Mouse (Mus musculus) neutrophil, adult 5-6 weeks (primary cell): ENCODE measurements at regions not wholly inside any gene's neighbourhood (a gene's known extent, or its start where the extent isn't known, plus 50 kb on each side); places are given as distances from the start of the nearest gene placed in this dataset.
A peak's percentile ranks its signal among the peaks of the same experiment; 100 is the strongest.

ENCODE experiments used
- ATAC-seq: fragments of 151-379, 151-347 bp; 2 replicates; pipeline ENCODE4 v1.8.0; 2017; ENCODE audit warnings: mild to moderate bottlenecking, moderate TSS enrichment; ENCODE audit not compliant: insufficient number of reproducible peaks, poor library complexity, low FRiP score, severe bottlenecking; ENCODE audit errors: extremely low read depth

GRCm38 (mm10) chr12:16167793-16168343 is 351.1 kb upstream of the Trib2 start:
- ATAC-seq, result no peak

- no peak for ATAC-seq
These were observed 348.4 kb upstream of the Trib2 start for GRCm38 (mm10) chr12:16165126-16165525.

DNA sequence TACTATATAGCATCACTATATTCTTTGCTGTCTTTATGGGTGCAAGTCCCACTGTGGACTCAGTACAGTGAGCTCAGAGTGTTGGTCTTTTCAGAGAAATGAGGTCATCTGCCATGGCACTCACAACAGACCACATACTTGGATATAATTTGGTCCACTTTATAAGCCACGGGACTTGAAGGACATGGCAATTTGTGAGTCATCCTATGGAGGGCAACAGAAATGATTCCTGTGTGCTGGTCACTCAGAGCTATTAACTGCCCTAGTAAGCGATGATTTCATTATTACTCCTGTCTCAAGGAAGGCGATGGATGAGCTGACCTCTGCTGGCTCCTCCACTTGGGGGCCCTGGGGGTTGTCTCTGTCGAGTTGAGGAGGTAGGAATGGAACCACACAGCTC is 345.2 kb upstream of the Trib2 start:
- ATAC-seq, result no peak

- ATAC-seq, result no peak
These were observed 341.2 kb upstream of the Trib2 start for GRCm38 (mm10) chr12:16157896-16158295.

DNA sequence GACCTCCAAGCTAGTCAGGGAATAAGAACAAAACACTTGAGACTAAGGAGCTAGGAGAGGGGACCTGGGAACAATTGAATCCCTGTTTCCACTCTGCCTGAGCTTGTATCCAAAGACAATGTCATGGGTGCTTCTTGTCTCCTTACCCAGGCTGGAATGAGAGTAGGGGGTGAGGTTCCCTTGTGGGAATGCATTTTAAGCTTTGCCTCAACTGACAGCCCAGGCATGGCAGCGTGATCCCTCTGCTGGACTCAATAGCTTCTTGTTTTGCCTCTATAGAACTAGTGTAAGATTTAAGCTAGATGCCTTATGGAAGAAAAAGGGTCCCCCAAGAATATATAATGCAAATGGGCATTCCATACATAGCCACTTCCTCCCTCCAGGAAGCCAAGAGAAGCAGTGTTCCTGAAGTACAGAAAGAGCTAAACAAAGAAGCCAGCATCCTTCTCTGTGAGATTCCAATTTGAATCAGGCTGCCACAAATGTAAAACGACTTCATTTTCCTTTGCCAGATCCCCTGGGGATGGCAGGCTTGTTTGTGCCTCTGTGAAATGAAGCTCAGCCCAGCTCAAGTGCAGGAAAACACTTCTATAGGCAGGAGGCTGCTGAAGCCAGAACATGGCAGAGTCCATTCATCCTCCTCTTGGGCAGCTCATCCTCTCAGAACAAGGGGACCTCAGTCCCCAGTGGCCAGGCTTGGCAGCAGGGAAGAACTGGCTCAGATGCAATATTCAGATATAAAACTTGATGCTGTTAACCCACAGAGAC is 339.3 kb upstream of the Trib2 start:
- ATAC-seq, result no peak

DNA sequence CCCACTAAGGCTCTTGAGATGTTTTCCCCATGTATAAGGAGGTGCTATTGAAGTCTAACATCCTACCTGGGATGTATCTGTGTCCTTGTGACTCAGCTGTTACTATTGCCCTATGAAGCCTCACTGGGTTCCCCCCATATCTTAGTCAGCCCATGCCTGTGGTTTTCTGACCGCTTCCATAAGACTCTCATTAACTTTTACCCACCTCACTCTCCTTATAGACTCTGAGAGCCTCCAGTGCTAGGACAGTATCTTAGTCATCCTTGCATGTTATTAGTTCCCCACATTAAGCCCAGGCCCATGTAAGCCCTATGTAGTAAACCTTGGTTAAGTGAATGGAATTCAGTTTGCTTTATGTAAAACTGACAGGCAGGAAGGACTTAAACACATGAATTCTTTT is 337.5 kb upstream of the Trib2 start:
- no peak for ATAC-seq

- no peak for ATAC-seq
These were observed 335.4 kb upstream of the Trib2 start for GRCm38 (mm10) chr12:16152108-16152507.

DNA sequence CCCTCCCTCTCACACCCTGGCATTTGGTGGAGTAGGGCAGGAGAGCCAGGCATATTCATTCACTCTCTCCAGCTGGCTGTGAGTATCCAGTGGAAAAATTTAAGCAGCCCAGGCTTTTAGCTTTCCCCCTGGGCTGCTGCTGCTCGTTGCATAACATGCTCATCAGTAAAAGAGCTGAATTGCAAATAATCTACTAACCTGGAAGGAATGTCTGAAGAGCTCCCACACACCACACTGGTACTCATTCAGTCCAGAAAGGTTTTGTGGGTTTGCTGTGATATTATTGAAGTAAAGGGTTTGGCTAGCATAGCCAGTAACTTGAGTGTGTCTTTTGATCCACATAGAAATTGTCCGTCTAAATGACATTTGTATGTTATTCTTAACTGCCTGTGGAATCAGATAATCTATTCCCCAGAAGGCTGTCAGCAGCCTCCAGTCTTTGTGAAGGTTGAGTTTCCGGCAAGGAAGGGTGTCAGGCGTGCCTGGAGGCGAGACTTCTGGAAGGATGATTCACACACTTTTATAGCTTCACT is 334.5 kb upstream of the Trib2 start:
- no peak for ATAC-seq

DNA sequence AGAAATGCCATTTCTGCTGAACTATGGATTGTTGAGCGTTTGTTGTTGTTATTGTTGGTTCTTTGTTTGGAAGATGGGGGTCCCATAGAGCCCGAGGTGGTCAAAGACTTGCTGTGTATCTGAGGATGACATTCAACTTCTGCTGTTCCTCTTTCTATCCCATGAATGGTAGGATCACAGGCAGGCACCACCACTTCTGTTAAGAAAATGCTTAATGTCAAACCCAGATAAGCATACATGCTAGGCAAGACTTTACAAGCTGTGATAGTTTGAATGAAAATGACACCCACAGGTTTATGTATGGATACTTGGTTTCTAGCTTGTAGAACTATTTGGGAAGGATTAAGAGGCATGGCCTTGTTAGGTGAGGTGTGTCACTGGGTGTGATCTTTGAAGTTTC is 330.2 kb upstream of the Trib2 start:
- ATAC-seq, result no peak

GRCm38 (mm10) chr12:16145621-16146020 is 328.9 kb upstream of the Trib2 start:
- ATAC-seq, result no peak

GRCm38 (mm10) chr12:16141193-16141592 is 324.5 kb upstream of the Trib2 start:
- no peak for ATAC-seq

- no peak for ATAC-seq
These were observed 323.9 kb upstream of the Trib2 start for GRCm38 (mm10) chr12:16140511-16141110.

GRCm38 (mm10) chr12:16139152-16139551 is 322.4 kb upstream of the Trib2 start:
- no peak for ATAC-seq

GRCm38 (mm10) chr12:16137801-16138200 is 321.1 kb upstream of the Trib2 start:
- ATAC-seq, result no peak

DNA sequence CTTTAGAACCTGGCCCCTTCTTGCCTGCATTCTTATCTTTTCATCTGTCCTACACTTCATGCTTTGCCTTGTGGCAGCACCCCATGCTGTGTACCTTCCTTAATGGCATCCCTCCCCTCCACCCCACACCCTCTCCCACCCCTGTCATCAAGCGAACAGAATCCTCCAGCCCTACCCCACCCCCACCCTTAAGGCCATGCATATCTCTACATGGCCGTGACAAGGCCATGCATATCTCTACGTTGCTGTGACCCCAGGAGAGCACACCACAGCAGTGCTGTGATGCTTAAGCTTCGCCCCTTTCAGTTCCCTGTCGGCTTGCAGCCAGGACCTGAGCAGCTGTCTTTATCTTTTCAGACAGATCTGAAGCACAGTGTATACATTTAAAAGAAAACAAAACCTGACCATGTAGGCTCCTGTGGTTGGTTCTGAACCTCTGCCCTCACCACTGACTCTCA is 319.5 kb upstream of the Trib2 start:
- peak; percentile 61 for ATAC-seq

- 0 out of 2 replicates have a peak, but pooled peaks have one; percentile 17 for ATAC-seq
These were observed 319.0 kb upstream of the Trib2 start for GRCm38 (mm10) chr12:16135602-16136213.

DNA sequence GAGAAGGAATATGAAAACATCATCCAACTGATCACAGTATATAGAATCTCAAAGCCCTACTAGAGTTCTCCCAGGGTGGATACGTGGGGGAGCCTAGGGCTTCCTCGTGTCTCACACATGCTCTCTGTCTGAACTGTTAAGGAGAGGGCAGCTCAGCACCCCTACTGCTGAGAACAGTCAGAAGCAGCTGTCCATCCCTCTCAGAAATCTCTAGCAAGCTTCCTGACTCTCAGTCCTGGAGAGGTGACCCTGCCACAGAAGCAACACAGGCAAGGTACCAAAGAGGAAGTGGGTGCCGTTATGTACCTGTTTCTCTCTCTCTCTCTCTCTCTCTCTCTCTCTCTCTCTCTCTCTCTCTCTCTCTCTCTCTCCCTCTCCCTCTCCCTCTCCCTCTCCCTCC is 317.7 kb upstream of the Trib2 start:
- no peak for ATAC-seq

GRCm38 (mm10) chr12:16133253-16133652 is 316.5 kb upstream of the Trib2 start:
- ATAC-seq, result peak; percentile 82

DNA sequence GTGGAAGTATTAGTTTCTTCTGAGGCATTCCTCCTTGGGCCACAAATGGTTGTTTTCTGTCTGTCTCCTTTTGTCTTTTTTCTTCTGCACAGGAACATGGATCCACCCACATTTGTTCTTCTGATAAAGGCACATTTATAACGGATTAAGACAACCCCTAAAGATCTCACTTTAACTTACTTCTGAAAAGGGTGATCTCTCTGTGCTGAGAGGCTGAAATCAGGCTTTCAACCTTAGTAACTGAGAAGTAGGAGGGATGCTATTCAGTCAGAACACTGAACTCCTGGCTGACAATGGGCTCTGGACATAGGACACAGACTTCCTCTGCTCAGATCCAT is 315.0 kb upstream of the Trib2 start:
- ATAC-seq, result no peak
